Comparison of ENCODE assay signal across 12 mouse cellular contexts in the genomic region with DNA sequence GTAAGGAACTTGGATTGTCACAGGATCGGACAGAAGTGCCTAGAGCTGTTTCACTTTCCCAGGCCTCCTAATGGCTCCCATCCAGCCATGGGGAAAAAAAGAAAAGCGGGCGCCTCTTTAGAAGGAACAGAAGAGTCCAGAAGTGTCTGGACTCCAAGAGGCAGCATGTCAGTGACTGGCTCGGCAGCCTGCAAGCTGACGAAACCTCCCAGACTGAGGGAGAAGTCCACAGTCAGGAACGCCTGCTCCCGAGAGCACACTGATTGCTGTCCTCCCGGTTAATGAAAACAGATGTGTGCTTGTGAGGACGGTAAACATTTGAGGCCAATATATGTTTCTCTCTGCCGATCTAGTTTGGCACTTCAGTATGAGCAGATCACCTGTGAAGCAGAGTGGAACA.
DNase-seq lines count a peak whose midpoint lies in the region; ATAC-seq and TF ChIP-seq lines count a peak whose summit lies in the region.
"Had no signal": no experiment of that assay in that cellular context is flagged by ENCODE, and none has a peak within 500 bp of the region (broad histone marks: within the 10 kb centered on the region; RNA-seq: fewer than 3 reads in every experiment).

No protein-coding gene starts in this region.

- peak; percentile 22 for DNase-seq in embryo, embryonic 10 days (ENCODE audit: low spot score)
- DNase-seq in embryo, embryonic 9.5 days (ENCODE audit: extremely low spot score): no peak
- DNase-seq in NIH3T3 (ENCODE audit: low read depth): peak; percentile 31
- peak; percentile 73 for DNase-seq in gastrocnemius, postnatal 14 days
- no peak for DNase-seq in hindbrain, embryonic 11.5 days (ENCODE audit: low spot score)
- DNase-seq in forebrain, postnatal 0 days: no peak
- DNase-seq: cerebellum, postnatal 25 days; kidney, adult 11 months had no signal

- no peak for TF ChIP-seq CTCF in forebrain, postnatal 0 days (IDR thresholded peaks at IDR 0.05; ENCODE audit: low read depth)

- intact Hi-C loops in gastrocnemius, postnatal 14 days (cut with DNase I; ENCODE audit: low total_unique reads): no loop called here

- H3K27me3 ChIP-seq in lung, embryonic 15.5 days: no peaks in the 10 kb centered on the region
- H3K27me3 ChIP-seq in hindbrain, embryonic 11.5 days (ENCODE audit: control insufficient read depth, insufficient read depth, low read length): no peaks in the 10 kb centered on the region
- H3K27me3 ChIP-seq in forebrain, postnatal 0 days (ENCODE audit: insufficient read depth, low read length): no peaks in the 10 kb centered on the region

- no peak overlapping the region for H3K9ac ChIP-seq in lung, embryonic 15.5 days
- no peak overlapping the region for H3K9ac ChIP-seq in hindbrain, embryonic 11.5 days (ENCODE audit: low read depth, low read length)
- no peak overlapping the region for H3K9ac ChIP-seq in forebrain, postnatal 0 days

- peaks cover 5% of the 10 kb centered on the region for H3K4me1 ChIP-seq in lung, embryonic 15.5 days
- no peaks in the 10 kb centered on the region for H3K4me1 ChIP-seq in hindbrain, embryonic 11.5 days (replicated peaks; ENCODE audit: control insufficient read depth, insufficient read depth, low read length)
- H3K4me1 ChIP-seq in forebrain, postnatal 0 days (ENCODE audit: insufficient read depth): no peaks in the 10 kb centered on the region
- H3K4me1 ChIP-seq: midbrain, embryonic 10.5 days had no signal

- peak overlapping the region; percentile 42 for H3K27ac ChIP-seq in lung, embryonic 15.5 days
- H3K27ac ChIP-seq in hindbrain, embryonic 11.5 days (ENCODE audit: low read depth, low read length): no peak overlapping the region
- no peak overlapping the region for H3K27ac ChIP-seq in forebrain, postnatal 0 days (ENCODE audit: low read depth, low read length)
- H3K27ac ChIP-seq: midbrain, embryonic 10.5 days had no signal

- WGBS in lung, embryonic 15.5 days: 33% methylated on average over 10 of the region's 10 CpGs
- WGBS in hindbrain, embryonic 11.5 days: 75% methylated on average over 10 of the region's 10 CpGs
- WGBS in forebrain, postnatal 0 days: 77% methylated on average over 10 of the region's 10 CpGs

- peak; percentile 62; the same call in 1 of the 2 replicates for ATAC-seq in lung, embryonic 15.5 days (ENCODE audit: borderline replicate concordance, extremely low read depth, low FRiP score, low TSS enrichment)
- no peak for ATAC-seq in hindbrain, embryonic 11.5 days (ENCODE audit: low FRiP score)
- no peak for ATAC-seq in forebrain, postnatal 0 days
- no peak for ATAC-seq in megakaryocyte, adult 5-6 weeks (ENCODE audit: poor library complexity, severe bottlenecking)
- ATAC-seq: forebrain, embryonic 14.5 days had no signal

- no peak overlapping the region for H3K4me2 ChIP-seq in lung, embryonic 15.5 days
- H3K4me2 ChIP-seq in hindbrain, embryonic 11.5 days (replicated peaks; ENCODE audit: low read depth, low read length): no peak overlapping the region
- H3K4me2 ChIP-seq in forebrain, postnatal 0 days (ENCODE audit: low read depth): no peak overlapping the region

- H3K4me3 ChIP-seq in lung, embryonic 15.5 days: no peak overlapping the region
- no peak overlapping the region for H3K4me3 ChIP-seq in hindbrain, embryonic 11.5 days (ENCODE audit: low read depth, low read length)
- no peak overlapping the region for H3K4me3 ChIP-seq in forebrain, postnatal 0 days (ENCODE audit: low read depth, low read length)
- H3K4me3 ChIP-seq: midbrain, embryonic 10.5 days had no signal

- no peaks in the 10 kb centered on the region for H3K36me3 ChIP-seq in lung, embryonic 15.5 days
- no peaks in the 10 kb centered on the region for H3K36me3 ChIP-seq in hindbrain, embryonic 11.5 days (ENCODE audit: control insufficient read depth, insufficient read depth, low read length)
- no peaks in the 10 kb centered on the region for H3K36me3 ChIP-seq in forebrain, postnatal 0 days (ENCODE audit: insufficient read depth)
- H3K36me3 ChIP-seq: midbrain, embryonic 10.5 days had no signal

- H3K9me3 ChIP-seq in lung, embryonic 15.5 days: no peaks in the 10 kb centered on the region
- H3K9me3 ChIP-seq in hindbrain, embryonic 11.5 days (ENCODE audit: control insufficient read depth, low read length): no peaks in the 10 kb centered on the region
- no peaks in the 10 kb centered on the region for H3K9me3 ChIP-seq in forebrain, postnatal 0 days (ENCODE audit: low read length)
- H3K9me3 ChIP-seq: midbrain, embryonic 10.5 days had no signal

Comparison
In these comparisons a context has a peak if more than half of its experiments do, and no peak if none do; other contexts are left out.
1. DNase-seq: peak in embryo, embryonic 10 days (single experiment), NIH3T3 (single experiment) and gastrocnemius, postnatal 14 days (single experiment); none in embryo, embryonic 9.5 days (single experiment), hindbrain, embryonic 11.5 days (single experiment) and forebrain, postnatal 0 days (single experiment).